Mouse (Mus musculus) regulatory T cell (primary cell): ENCODE data around the gene Mboat1.

Source experiments
- in situ Hi-C: fragments of 300-600 bp; cut with MboI, MseI; formaldehyde crosslinking; loops from one replicate; pipeline ENCODE4 v1.15.1; 2025; ENCODE audit warnings: high pct_unique_total_duplicates

The Mboat1 gene

GRCm38 (mm10) chr13:30245573-30245972, 109.3 kb downstream of the Mboat1 start:
- in situ Hi-C loops: no loop called here

- in situ Hi-C loops: no loop called here
These were observed 114.1 kb downstream of the Mboat1 start for GRCm38 (mm10) chr13:30250341-30250905.

GRCm38 (mm10) chr13:30251431-30251830, 115.1 kb downstream of the Mboat1 start:
- in situ Hi-C loops: no loop called here

- in situ Hi-C loops: no loop called here
These were observed 116.4 kb downstream of the Mboat1 start for GRCm38 (mm10) chr13:30252692-30253091.

- in situ Hi-C loops: no loop called here
These were observed 117.5 kb downstream of the Mboat1 start for GRCm38 (mm10) chr13:30253636-30254264.

- in situ Hi-C loops: no loop called here
These were observed 118.1 kb downstream of the Mboat1 start for GRCm38 (mm10) chr13:30254421-30254820.

GRCm38 (mm10) chr13:30258802-30259201, 122.5 kb downstream of the Mboat1 start:
- in situ Hi-C loops: loop anchor here (5.0 kb wide), 1 partner anchor 402 kb away; the partner anchor contains the start of gene Cdkal1

GRCm38 (mm10) chr13:30259326-30259725, 123.0 kb downstream of the Mboat1 start:
- in situ Hi-C loops: loop anchor here (5.0 kb wide), 1 partner anchor 402 kb away; the partner anchor contains the start of gene Cdkal1

GRCm38 (mm10) chr13:30259912-30260560, 123.7 kb downstream of the Mboat1 start:
- in situ Hi-C loops: loop anchor here (5.0 to 10.0 kb wide), 3 partner anchors 168 to 403 kb away; partner anchors contain the start of gene Cdkal1

- in situ Hi-C loops: loop anchor here (5.0 to 10.0 kb wide), 2 partner anchors 171 to 241 kb away; no protein-coding TSS in a partner anchor
These were observed 127.4 kb downstream of the Mboat1 start for GRCm38 (mm10) chr13:30263681-30264080.

- in situ Hi-C loops: loop anchor here (5.0 to 10.0 kb wide), 2 partner anchors 172 to 240 kb away; no protein-coding TSS in a partner anchor
These were observed 128.0 kb downstream of the Mboat1 start for GRCm38 (mm10) chr13:30264303-30264702.

GRCm38 (mm10) chr13:30264765-30265164, 128.5 kb downstream of the Mboat1 start:
- in situ Hi-C loops: loop anchor here (5.0 to 10.0 kb wide), 2 partner anchors 172 to 240 kb away; no protein-coding TSS in a partner anchor

GRCm38 (mm10) chr13:30266036-30266435, 129.7 kb downstream of the Mboat1 start:
- in situ Hi-C loops: loop anchor here (10.0 kb wide), 1 partner anchor 239 kb away; no protein-coding TSS in a partner anchor

- in situ Hi-C loops: no loop called here
These were observed 135.9 kb downstream of the Mboat1 start for GRCm38 (mm10) chr13:30272040-30272686.
